Mouse (Mus musculus) liver, embryonic 14.5 days (tissue): Measurements from ENCODE around the gene Rcor3. TPM values are rescaled to one million over a fixed set of nuclear protein-coding genes. Genes with fewer than 3 reads are reported as not detected.

Experiments used
- ATAC-seq: fragments of 200-750 bp; cut with Nextera tagmentation; 2 replicates; pipeline ENCODE4 v1.8.0; 2017; ENCODE audit warnings: moderate number of reproducible peaks, mild to moderate bottlenecking, moderate library complexity; ENCODE audit not compliant: insufficient read depth
- DNase-seq, 3 experiments: peaks; one replicate each; pipeline ENCODE4 v3.0.0-alpha.2; 2012 to 2013; ENCODE audit warnings: low read depth in 3 of 3, low spot score in 3 of 3
- H3K27ac ChIP-seq: fragments of 300-500 bp; sonication (generic); 2 replicates; pipeline ENCODE4 v1.5.1; 2014; ENCODE audit warnings: moderate library complexity, mild to moderate bottlenecking, control low read depth, inconsistent platforms
- H3K27me3 ChIP-seq: fragments of 300-500 bp; sonication (generic); 2 replicates; pipeline ENCODE4 v1.6.1; 2014; ENCODE audit warnings: mild to moderate bottlenecking, low read length, moderate library complexity; ENCODE audit not compliant: control insufficient read depth, insufficient read depth
- H3K36me3 ChIP-seq: fragments of 300-500 bp; sonication (generic); replicated peaks from 2 replicates; pipeline ENCODE4 v1.6.1; 2014; ENCODE audit warnings: low read depth; ENCODE audit not compliant: control insufficient read depth, insufficient read depth
- H3K4me1 ChIP-seq, 2 experiments: fragments of 200-500 bp in 1 of 2; fragments of 300-500 bp in 1 of 2; sonication (generic) in 1 of 2; replicated peaks; 2 replicates each; pipeline ENCODE4 v1.6.1; 2012 to 2014; ENCODE audit warnings: antibody characterized with exemption in 1 of 2, inconsistent platforms in 1 of 2, low read length in 1 of 2; ENCODE audit not compliant: control insufficient read depth in 2 of 2, insufficient read depth in 2 of 2
- H3K4me2 ChIP-seq: fragments of 300-500 bp; sonication (generic); 2 replicates; pipeline ENCODE4 v1.6.1; 2014; ENCODE audit warnings: low read depth, mild to moderate bottlenecking, control low read depth, moderate library complexity
- H3K4me3 ChIP-seq, 2 experiments: fragments of 200-500 bp in 1 of 2; fragments of 300-500 bp in 1 of 2; sonication (generic) in 1 of 2; 2 replicates each; pipeline ENCODE4 v1.5.1; 2012 to 2014; ENCODE audit warnings: low read depth in 2 of 2, low read length in 2 of 2, mild to moderate bottlenecking in 2 of 2, control low read depth in 1 of 2, inconsistent platforms in 1 of 2, moderate library complexity in 1 of 2; ENCODE audit not compliant: insufficient read depth in 1 of 2
- H3K9ac ChIP-seq: fragments of 300-500 bp; sonication (generic); replicated peaks from 2 replicates; pipeline ENCODE4 v1.6.1; 2014; ENCODE audit warnings: mild to moderate bottlenecking, control low read depth, moderate library complexity
- H3K9me3 ChIP-seq: fragments of 300-500 bp; sonication (generic); 2 replicates; pipeline ENCODE4 v1.6.1; 2016; ENCODE audit warnings: low read length, mixed read lengths; ENCODE audit not compliant: control insufficient read depth
- CTCF ChIP-seq: IDR thresholded peaks from 2 replicates; pipeline ENCODE4 v1.5.1; 2016; ENCODE audit warnings: antibody characterized with exemption, low read depth, control low read depth
- EP300 ChIP-seq: IDR thresholded peaks from 2 replicates; pipeline ENCODE4 v1.6.1; 2016; ENCODE audit warnings: antibody characterized with exemption, low read depth
- WGBS: fragments of 180-500 bp; shearing (Covaris S2); extraction: QIAGEN DNeasy Blood & Tissue Kit; methylation state at CpG from one replicate; pipeline ENCODE4 v1.1.7; 2014; ENCODE audit not compliant: insufficient replicate concordance; 5-methylcytosine and 5-hydroxymethylcytosine counted together
- polyA plus RNA-seq, 2 experiments: library from polyadenylated mRNA; depleted of rRNA in 1 of 2; stranded (reverse) in 1 of 2; unstranded in 1 of 2; fragments of >200 nt; fragmentation: Nextera tagmentation in 1 of 2; extraction: Ambion mirVana in 1 of 2; gene quantifications; 2 replicates each; pipeline versions ENCODE4 v1.2.1 to v1.2.3; 2012 to 2014

Rcor3 gene
- polyA plus RNA-seq, 2 experiments: 6.9 to 9.1 TPM

DNA sequence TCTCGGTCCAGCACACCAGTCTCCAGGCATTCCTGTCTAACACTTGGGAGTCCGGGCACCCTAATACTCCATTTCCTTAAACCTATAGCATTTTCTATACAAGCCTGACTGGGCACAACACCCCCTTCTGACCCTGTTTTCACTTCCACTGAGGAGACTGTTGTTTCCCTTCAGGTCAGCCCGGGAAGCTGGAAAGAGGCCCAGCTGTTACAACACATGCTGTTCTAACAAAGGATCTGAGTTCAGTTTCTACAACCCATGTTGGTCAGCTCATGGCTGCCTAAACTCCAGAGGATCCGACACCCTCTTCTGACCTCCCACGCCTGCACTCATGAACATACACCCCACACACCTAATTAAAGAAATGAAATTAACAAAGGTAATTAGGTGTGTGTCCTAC is 84.9 kb downstream of the Rcor3 start:
- Histone ChIP-seq H3K27ac (no peak overlapping the region), H3K4me3 (no peak overlapping the region), H3K4me1 (no peaks in the 10 kb centered on the region), H3K9me3 (no peaks in the 10 kb centered on the region), H3K27me3 (no peaks in the 10 kb centered on the region), H3K4me2 (no peak overlapping the region), H3K9ac (no peak overlapping the region), H3K36me3 (no peaks in the 10 kb centered on the region)
- DNase-seq: no peak
- 78% methylated on average over 5 of the region's 5 CpGs for WGBS
- no peak for TF ChIP-seq EP300
- TF ChIP-seq CTCF: no peak
- ATAC-seq: no peak

DNA sequence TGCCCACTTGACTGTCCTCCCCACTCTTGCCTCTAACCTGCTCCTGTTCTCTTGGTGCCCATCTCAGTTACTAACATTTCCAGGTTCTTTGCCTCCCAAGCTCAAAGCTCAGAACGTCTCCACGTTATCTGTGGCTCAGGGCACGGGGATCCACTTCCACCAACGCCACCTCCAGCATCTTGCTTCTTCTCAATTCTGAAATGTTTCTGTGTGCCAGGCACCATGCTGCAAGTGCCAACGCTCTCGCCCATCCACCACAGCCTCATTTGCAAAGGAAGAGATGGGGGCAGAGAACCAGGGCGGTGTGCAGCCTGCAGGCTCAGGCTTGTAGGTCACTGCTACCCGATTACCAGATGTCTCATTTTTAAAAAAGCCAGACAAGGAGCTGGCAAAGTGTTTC is 85.4 kb downstream of the Rcor3 start:
- no peaks in the 10 kb centered on the region for H3K9me3 ChIP-seq
- no peak overlapping the region for H3K27ac ChIP-seq
- DNase-seq (no peak), ATAC-seq (no peak)
- no peak overlapping the region for H3K4me3 ChIP-seq
- H3K4me2 ChIP-seq: no peak overlapping the region
- no peaks in the 10 kb centered on the region for H3K4me1 ChIP-seq
- no peak for TF ChIP-seq CTCF
- TF ChIP-seq EP300: no peak
- WGBS: 82% methylated on average over 8 of the region's 8 CpGs
- H3K36me3 ChIP-seq: no peaks in the 10 kb centered on the region
- no peaks in the 10 kb centered on the region for H3K27me3 ChIP-seq
- no peak overlapping the region for H3K9ac ChIP-seq

Other genes starting within 250 kb of the Rcor3 start
- 3.8 and 5.9 TPM in 2 replicates for gene Slc30a1, start 231.3 kb downstream of the Rcor3 start, polyA plus RNA-seq (2012; rRNA removed)
- 2.1 and 3.2 TPM in 2 replicates for gene Slc30a1, start 231.3 kb downstream of the Rcor3 start, polyA plus RNA-seq (2014; fragmentation: Nextera tagmentation; extraction: Ambion mirVana)
- gene Rd3, start 160.7 kb downstream of the Rcor3 start, polyA plus RNA-seq (2012; rRNA removed): 0.04 TPM in 2 replicates
- gene Rd3, start 160.7 kb downstream of the Rcor3 start, polyA plus RNA-seq (2014; fragmentation: Nextera tagmentation; extraction: Ambion mirVana): 0.09 and 0.10 TPM in 2 replicates
- gene Traf5, start 45.5 kb downstream of the Rcor3 start, polyA plus RNA-seq (2012; rRNA removed): 4.9 and 7.2 TPM in 2 replicates
- gene Traf5, start 45.5 kb downstream of the Rcor3 start, polyA plus RNA-seq (2014; fragmentation: Nextera tagmentation; extraction: Ambion mirVana): 4.9 and 6.6 TPM in 2 replicates
- gene Kcnh1, start 52.7 kb upstream of the Rcor3 start, polyA plus RNA-seq (2012; rRNA removed): under 0.01 TPM in 2 replicates
- not detected in 2 replicates for gene Kcnh1, start 52.7 kb upstream of the Rcor3 start, polyA plus RNA-seq (2014; fragmentation: Nextera tagmentation; extraction: Ambion mirVana)